Mouse (Mus musculus): Measurements from ENCODE around the gene Hrg. TPM values are rescaled to one million over a fixed set of nuclear protein-coding genes. Genes with fewer than 3 reads are reported as not detected.

Hrg gene
- polyA plus RNA-seq (2012; ENCODE audit: insufficient read depth, insufficient read length, low replicate concordance, missing spikeins), result not detected in 2 replicates

DNA sequence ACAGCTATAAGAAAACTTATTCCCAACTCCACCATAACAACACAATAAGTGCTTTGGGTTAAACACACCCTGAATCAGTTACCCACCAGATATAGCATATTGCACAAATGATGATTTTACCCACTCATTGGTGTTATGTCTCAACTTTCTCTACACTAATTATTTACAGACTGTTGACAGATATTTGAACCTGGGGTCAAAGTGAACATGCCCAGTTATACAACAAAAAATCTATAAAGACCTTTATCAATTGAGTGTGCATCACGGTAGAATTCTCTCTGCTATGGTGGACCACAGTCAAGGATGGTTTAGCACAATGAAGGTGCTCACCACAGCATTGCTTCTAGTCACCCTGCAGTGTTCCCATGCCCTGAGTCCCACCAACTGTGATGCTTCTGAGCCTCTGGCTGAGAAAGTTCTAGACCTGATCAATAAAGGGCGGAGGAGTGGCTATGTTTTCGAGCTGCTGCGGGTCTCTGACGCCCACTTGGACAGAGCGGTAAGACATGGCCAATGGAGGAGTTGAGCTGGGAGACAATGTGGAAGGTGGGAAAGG lies at the start of gene Hrg:
TSS of gene Hrg (plus strand) at position 233 of the 556 bp plus-strand sequence.
- Histone ChIP-seq H3K4me3 (ENCODE audit: insufficient read depth, low read depth, low read length) (no peak within 1 kb of the TSS), H3K4me1 (ENCODE audit: control insufficient read depth, insufficient read depth, low read length) (no peaks in the 10 kb centered on the region), H3K27ac (ENCODE audit: insufficient read depth, low read depth, low read length) (no peak within 1 kb of the TSS)
- whole genome bisulfite sequencing, result 95% methylated on average over 6 of the region's 6 CpGs
- no peak for TF ChIP-seq CTCF (IDR thresholded peaks at IDR 0.05; ENCODE audit: insufficient read depth, low read depth, low read length)
- no peak for TF ChIP-seq POLR2A (IDR thresholded peaks at IDR 0.05; ENCODE audit: insufficient read depth, low read depth, low read length)

DNA sequence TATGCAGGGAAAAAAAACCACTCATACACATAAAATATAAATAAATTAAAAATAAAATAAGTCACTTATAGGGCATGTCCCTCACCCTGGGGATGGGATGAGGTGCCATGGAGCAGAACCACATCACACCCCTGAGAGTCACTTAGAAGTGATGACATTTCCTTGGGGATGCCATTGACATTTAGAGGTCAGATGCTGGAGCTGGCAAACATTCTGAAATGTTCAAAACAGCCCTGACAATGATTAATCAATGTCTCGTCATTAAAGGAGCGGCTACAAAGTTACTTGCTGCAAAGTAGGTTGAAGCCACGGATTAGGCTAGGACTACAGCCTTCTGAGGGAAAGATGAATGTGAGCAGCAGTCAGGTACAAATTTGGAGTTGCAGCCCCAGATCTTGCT lies 49.5 kb upstream of the Hrg start:
- 93% methylated on average over 3 of the region's 3 CpGs for WGBS
- Histone ChIP-seq H3K4me3 (ENCODE audit: insufficient read depth, low read depth, low read length) (no peak overlapping the region), H3K4me1 (ENCODE audit: control insufficient read depth, insufficient read depth, low read length) (no peaks in the 10 kb centered on the region), H3K27ac (ENCODE audit: insufficient read depth, low read depth, low read length) (no peak overlapping the region)
- TF ChIP-seq CTCF (IDR thresholded peaks at IDR 0.05; ENCODE audit: insufficient read depth, low read depth, low read length) (no peak), POLR2A (IDR thresholded peaks at IDR 0.05; ENCODE audit: insufficient read depth, low read depth, low read length) (no peak)

DNA sequence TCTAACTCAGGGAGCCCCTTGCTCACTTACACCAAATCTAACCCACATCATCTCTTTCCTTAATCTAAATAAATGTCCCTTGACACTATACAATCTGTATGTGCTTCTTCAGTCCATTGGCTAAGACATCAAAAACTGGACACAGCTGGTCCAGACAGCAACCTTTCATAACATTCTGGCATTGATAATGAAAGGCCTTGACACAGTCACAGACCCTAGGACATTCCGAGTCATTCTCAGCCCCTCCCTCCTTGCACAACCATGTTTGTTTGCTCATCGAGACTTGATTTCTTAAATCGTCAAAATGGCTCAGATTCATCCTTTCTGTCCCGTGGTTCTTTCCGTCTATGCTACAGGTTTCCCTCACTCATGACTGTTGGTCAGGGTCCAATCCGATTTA lies 41.6 kb upstream of the Hrg start:
- 90% methylated on average over 6 of the region's 6 CpGs for WGBS
- H3K4me3 ChIP-seq (ENCODE audit: insufficient read depth, low read depth, low read length), result no peak overlapping the region
- TF ChIP-seq CTCF (IDR thresholded peaks at IDR 0.05; ENCODE audit: insufficient read depth, low read depth, low read length) (no peak), POLR2A (IDR thresholded peaks at IDR 0.05; ENCODE audit: insufficient read depth, low read depth, low read length) (no peak)
- no peaks in the 10 kb centered on the region for H3K4me1 ChIP-seq (ENCODE audit: control insufficient read depth, insufficient read depth, low read length)
- no peak overlapping the region for H3K27ac ChIP-seq (ENCODE audit: insufficient read depth, low read depth, low read length)

DNA sequence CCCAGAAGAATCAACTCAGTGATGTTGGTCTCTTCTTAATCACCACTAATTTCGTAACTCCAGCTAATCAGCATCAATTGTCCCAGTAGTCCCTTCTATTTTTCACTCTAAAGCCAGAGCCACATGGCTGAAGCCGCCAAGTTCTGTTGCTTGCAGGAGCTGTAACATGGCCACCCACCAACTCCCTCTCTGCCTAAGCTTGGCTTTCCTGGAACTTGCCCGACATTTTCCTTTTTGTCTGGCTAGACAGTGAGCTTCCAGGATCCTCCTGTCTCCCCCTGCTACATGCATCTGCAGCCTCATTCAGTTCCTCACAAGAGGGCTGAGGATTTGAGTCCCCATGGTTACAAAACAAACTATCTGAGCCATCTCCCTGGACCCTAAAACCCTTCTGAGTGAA lies 38.9 kb upstream of the Hrg start:
- 72% methylated on average over 3 of the region's 3 CpGs for WGBS
- Histone ChIP-seq H3K4me3 (ENCODE audit: insufficient read depth, low read depth, low read length) (no peak overlapping the region), H3K4me1 (ENCODE audit: control insufficient read depth, insufficient read depth, low read length) (no peaks in the 10 kb centered on the region), H3K27ac (ENCODE audit: insufficient read depth, low read depth, low read length) (no peak overlapping the region)
- no peak for TF ChIP-seq POLR2A (IDR thresholded peaks at IDR 0.05; ENCODE audit: insufficient read depth, low read depth, low read length)
- TF ChIP-seq CTCF (IDR thresholded peaks at IDR 0.05; ENCODE audit: insufficient read depth, low read depth, low read length), result no peak

DNA sequence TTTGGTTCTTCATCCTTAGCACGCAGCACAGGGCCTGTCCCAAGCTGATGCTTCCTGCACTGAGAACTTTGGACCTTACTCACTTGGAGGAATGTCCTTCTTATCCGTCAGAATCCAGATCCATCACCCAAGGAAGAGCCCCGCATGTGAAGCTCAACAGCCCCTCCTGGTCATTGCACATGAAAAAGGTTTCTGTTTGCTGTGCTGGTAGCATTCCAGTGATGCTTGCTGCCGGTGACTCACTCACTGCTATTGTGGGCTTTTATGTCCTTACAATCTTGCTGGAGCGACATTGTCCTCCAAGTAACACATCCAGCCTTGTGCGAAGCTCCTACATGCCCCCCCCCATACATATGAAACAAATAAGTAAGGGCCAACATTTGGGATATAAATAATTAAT lies 38.0 kb upstream of the Hrg start:
- no peak overlapping the region for H3K4me3 ChIP-seq (ENCODE audit: insufficient read depth, low read depth, low read length)
- H3K27ac ChIP-seq (ENCODE audit: insufficient read depth, low read depth, low read length), result no peak overlapping the region
- 64% methylated on average over 6 of the region's 6 CpGs for WGBS

DNA sequence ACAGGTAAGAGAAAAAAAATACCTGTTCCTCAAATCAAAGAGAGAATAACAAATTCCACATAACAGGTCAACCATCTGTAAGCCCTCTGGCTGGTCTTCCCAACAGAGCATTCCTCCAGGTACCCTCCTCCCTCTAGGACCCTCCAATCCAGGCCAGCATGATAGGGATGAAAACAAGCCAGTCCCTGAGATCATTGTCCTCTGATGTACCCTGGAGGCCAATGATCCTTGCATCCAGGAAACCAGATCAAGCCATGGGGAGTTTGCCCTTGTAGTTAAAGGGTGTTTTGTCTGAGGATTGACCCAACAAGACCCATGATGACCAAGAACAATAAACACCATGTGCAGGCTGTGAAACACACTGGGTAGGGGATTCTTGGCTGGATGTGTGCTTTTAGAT lies 36.6 kb upstream of the Hrg start:
- H3K4me3 ChIP-seq (ENCODE audit: insufficient read depth, low read depth, low read length), result no peak overlapping the region
- H3K4me1 ChIP-seq (ENCODE audit: control insufficient read depth, insufficient read depth, low read length), result peaks cover 5% of the 10 kb centered on the region; the same call in 1 of the 2 replicates
- H3K27ac ChIP-seq (ENCODE audit: insufficient read depth, low read depth, low read length), result no peak overlapping the region
- TF ChIP-seq CTCF (IDR thresholded peaks at IDR 0.05; ENCODE audit: insufficient read depth, low read depth, low read length), result no peak
- no peak for TF ChIP-seq POLR2A (IDR thresholded peaks at IDR 0.05; ENCODE audit: insufficient read depth, low read depth, low read length)

More for the DNA sequence above, 38.0 kb upstream of the Hrg start:
- H3K4me1 ChIP-seq (ENCODE audit: control insufficient read depth, insufficient read depth, low read length), result peaks cover 4% of the 10 kb centered on the region; the same call in 1 of the 2 replicates
- TF ChIP-seq CTCF (IDR thresholded peaks at IDR 0.05; ENCODE audit: insufficient read depth, low read depth, low read length) (no peak), POLR2A (IDR thresholded peaks at IDR 0.05; ENCODE audit: insufficient read depth, low read depth, low read length) (no peak)

DNA sequence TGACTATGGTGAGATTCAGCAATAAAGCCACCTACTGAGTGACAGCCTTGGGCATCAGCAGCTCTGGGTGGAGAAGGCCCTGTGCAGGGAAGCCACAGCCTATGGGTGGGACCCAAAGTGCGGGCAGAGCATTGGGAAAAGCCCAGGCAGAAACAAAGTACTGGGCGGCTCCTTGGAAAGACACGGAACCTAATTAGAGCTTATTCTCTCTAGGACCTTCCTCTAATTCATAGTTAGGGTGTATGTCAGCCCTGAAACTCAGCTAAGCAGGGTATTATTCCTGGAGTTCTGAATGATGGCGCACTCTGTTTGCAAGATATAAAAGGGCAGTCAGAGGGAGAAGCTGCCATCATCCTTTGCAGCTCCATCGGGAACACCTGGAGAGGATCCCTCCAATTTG lies 32.8 kb upstream of the Hrg start, which contains the start of gene Fetub:
TSS of gene Fetub (plus strand) at position 301 of the 400 bp plus-strand sequence.
- H3K4me1 ChIP-seq (ENCODE audit: control insufficient read depth, insufficient read depth, low read length), result peaks cover 9% of the 10 kb centered on the region; the same call in 1 of the 2 replicates
- 55% methylated on average over 5 of the region's 5 CpGs for WGBS
- no peak within 1 kb of the TSS for H3K4me3 ChIP-seq (ENCODE audit: insufficient read depth, low read depth, low read length)
- TF ChIP-seq POLR2A (IDR thresholded peaks at IDR 0.05; ENCODE audit: insufficient read depth, low read depth, low read length), result no peak
- no peak for TF ChIP-seq CTCF (IDR thresholded peaks at IDR 0.05; ENCODE audit: insufficient read depth, low read depth, low read length)
- H3K27ac ChIP-seq (ENCODE audit: insufficient read depth, low read depth, low read length), result no peak within 1 kb of the TSS

DNA sequence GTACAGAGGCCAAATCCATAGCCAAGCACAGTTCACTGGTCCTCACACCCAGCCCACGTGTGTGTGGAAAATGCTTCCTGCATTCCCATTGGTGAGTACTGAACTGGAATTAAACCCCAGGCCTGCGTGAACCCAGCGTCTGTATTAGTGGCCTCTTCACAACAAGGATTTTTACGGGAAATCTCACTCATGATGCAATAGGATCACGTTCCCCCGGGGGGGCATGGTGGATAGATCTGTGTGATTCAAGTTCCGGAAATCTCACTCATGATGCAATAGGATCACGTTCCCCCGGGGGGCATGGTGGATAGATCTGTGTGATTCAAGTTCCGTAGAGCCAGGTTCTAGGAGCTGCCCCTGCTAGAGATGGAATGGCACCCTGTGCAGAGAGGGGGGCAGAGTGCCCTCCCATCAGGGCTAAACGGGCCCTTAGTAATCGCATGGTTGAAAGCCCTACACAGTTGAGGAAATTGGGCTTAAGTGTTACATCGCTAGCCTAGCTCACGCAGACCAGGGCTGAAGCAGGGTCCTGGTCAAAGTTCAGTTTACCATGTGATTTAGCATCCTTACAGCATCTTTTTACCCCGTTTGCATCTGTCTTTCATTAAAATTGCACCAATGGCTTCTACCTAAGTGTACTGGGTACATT lies 32.1 kb upstream of the Hrg start:
- H3K4me3 ChIP-seq (ENCODE audit: insufficient read depth, low read depth, low read length), result no peak overlapping the region
- H3K27ac ChIP-seq (ENCODE audit: insufficient read depth, low read depth, low read length), result no peak overlapping the region
- TF ChIP-seq POLR2A (IDR thresholded peaks at IDR 0.05; ENCODE audit: insufficient read depth, low read depth, low read length), result no peak
- TF ChIP-seq CTCF (IDR thresholded peaks at IDR 0.05; ENCODE audit: insufficient read depth, low read depth, low read length), result no peak
- H3K4me1 ChIP-seq (ENCODE audit: control insufficient read depth, insufficient read depth, low read length), result peaks cover 9% of the 10 kb centered on the region; the same call in 1 of the 2 replicates
- WGBS, result 63% methylated on average over 15 of the region's 15 CpGs
